Mouse (Mus musculus): ENCODE data around the gene Wiz.

Wiz gene

DNA sequence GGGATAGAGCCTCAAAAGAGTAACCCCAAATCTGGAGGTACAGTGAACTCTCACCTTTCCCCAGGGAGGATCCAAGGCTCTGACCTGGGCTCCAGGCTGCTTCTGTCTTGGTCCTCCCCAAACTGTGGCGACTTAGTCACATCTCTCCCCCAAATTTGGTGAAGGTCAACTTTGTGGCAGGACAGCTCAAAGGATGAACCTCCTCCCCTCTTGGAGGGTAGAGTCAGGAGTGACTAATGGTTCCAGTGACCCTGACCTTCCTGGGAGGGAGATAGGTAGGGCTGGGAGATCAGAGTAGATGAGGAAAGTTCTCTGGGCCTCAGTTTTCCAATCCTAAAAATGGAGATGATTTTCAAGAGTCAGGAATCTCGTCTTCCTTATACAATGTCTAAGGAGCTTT is 10.5 kb downstream of the Wiz start:
- no peak for DNase-seq (ENCODE audit: low spot score in 2 of 2)

DNA sequence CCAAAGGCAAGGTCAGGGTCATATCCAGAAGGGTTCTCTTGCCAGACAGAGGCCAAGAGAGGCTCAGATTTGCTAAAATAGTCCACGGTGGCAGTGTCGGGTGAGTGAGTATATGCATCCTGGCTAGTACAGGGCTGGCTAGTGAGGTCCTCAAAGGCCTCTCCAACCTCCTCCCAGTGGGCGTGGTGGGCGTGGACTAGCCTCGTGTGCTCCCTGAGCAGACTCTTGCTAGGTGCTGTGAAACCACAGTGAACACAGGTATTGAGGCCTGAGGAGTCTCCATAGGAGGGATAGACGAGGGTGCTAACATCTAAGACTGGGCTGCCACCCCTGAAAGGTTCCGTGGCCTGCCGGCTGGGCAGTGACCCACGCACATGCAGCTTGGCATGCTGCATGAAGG is 12.1 kb downstream of the Wiz start:
- DNase-seq (ENCODE audit: low spot score in 2 of 2) = peak; percentile 18 to 57

DNA sequence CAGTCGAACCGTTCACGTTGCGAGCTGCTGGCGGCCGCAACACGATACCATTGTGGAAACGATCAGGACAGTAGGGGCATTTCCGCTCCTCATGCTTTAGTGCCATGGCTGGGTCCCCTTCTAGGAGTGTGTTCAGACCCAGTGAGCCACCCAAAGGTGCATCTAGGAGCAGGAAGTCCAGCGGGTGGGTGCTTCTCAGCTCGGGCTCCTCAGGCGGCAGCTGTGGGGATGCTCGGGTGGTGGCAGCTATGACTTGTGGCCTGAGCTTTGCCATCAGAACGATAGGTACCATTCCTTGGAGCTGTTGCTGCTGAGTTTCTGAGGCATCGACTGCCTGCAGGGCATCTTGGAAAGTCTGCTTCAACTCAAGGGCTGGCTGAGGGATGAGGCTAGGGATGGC is 12.8 kb downstream of the Wiz start:
- peak; percentile 10 to 61 for DNase-seq (ENCODE audit: low spot score in 2 of 2)

DNA sequence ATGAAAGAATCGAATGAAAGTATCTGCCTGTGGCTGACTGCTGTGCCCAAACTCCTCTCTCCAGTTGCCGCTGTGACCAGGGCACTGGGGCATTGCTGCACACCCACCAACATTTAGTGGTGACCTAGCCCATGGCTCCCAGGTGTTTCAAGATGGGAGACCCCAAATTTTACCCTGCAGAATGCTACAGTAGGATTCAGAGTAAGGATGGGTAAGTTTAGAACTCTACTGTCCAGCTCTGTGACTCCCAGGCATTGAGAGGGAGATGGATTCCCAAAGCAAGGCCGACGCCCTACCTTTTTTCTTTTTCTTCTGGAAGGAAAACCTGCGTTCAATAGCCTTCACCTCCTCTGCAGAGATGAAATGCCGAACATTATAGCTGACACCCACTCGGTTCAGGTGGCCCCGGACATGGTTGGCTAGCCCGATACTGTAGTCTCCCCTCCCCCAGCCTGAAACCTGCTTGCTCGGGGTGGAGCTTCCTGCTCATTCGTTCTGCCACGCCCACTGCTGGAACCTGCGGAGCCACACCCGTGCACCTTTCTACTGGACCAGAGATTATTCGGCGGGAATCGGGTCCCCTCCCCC is 20.2 kb downstream of the Wiz start:
- peak in 1 of 2 experiments; percentile 9 for DNase-seq (ENCODE audit: low spot score in 2 of 2)

DNA sequence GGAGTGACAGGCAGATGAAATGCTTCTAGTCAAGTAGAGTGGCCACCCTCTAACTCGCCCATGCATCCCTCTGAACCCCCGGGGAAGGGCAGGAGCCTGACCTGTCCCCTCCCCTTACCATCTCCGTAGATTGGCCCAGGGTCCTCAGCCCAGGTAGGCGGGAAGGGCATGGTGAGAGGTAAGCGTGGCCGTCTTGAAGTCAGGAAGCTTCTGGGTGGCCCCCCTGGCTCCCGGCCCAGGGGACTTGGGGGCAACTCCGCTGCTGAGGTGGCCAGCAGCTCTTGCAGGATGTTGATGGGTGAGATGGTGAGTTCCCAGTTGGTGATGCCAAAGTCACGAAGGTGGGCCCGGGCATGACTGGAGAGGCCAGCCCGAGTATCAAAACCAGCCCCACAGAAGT is 21.5 kb downstream of the Wiz start:
- no peak for DNase-seq (ENCODE audit: low spot score in 2 of 2)

DNA sequence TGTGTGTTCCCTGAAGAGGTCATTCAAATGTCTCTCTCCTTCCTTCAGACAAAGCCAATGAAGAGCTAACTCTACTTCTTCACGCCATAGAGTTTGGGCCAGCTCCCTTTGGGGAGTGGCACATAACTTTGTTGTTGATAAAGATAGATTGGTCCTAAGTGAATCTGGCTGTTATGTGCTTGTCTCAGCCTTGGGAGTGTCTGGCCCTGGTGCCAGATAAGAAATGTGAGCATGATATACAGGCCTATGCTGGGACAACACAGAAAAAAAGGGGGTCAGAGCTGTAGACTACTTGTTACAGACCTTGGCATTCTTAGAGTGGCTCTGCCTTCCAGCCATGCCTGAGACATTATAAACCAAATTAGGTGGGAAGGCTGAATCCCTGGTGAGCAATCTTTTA is 23.9 kb downstream of the Wiz start:
- no peak for DNase-seq (ENCODE audit: low spot score in 2 of 2)

DNA sequence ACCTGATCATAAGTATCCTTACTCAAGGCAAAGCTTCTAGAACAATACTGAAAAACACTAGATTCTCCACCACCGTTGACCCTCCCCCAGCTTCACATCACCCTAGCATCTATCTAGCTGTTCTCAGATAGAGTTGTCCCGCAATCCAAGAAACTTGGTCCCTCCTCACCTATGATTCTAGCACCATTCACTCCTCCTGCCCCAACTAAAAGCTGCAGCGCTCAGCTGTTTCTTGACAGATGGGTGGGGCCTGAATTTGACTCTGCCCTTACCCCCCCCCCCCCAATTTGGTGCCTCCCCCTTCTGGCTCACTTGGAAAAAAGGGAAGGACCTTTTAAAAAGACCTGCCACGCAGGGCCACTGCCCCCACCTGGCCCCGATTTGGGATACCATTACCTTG is 24.4 kb downstream of the Wiz start:
- no peak for DNase-seq (ENCODE audit: low spot score in 2 of 2)

DNA sequence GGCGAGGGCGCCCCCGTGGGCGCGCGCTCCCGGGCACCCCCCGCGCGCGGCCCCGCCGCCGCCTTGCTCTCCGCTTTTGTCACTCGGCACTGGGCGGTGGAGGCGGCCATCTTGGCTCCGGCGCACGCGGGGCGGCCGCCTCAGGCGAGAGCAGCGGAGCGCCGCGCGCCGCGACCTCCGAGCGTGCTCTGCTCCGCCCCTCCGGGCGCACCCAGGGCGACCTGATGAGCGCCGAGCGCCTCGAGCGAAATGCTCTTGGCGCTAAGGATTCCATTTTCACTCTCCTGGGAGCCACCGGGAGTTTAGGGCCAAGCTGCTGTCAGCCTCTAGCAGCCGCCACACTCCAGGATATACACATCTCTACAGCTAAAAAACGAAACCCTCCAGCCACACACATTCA is 24.9 kb downstream of the Wiz start:
- DNase-seq (ENCODE audit: low spot score in 2 of 2) = peak; percentile 86 to 93

DNA sequence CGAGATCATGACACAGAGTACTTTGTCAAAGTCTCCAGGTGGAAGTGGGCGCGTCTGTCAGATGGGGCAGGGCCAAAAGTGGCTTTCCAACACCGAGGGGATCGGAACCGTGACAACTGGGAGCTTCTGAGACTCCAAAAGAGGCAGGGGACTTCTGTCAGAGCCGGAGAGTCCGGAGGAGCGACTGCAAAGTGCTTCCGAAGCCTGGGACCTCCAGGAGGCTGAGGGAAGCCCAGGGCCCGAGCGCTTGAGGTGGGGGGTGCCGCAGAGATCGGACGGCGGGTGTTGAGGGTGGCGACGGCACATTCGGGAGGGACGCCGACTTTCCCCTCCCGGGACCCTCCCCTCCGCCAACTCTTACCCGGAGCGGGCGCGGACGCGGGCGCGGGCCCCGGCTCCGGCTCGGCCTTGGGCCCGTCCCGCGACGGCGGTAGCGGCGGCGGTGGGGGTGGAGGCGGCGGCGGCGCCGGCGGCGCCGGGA is 25.4 kb downstream of the Wiz start:
- peak in 1 of 2 experiments; percentile 70 for DNase-seq (ENCODE audit: low spot score in 2 of 2)

DNA sequence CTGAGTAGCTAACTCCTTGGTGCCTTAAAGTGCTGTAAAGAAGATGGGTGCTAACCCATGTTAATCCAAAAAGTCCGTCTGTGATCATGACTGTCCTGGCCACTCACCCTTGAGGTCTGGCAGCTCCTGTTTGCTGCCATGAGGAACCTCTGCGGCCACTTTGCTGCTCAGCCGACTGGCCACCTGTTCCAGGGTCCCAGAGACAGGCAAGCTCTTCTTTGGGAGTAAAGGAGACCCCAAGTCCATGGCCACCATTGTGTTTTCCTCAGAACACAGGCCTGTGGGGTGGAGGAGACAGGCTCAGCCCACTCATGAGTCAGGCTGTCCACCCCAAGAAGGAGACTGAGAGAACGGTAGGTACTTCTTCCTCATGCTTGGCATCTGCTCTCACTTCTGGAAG is 26.6 kb downstream of the Wiz start:
- DNase-seq (ENCODE audit: low spot score in 2 of 2) = peak in 1 of 2 experiments; percentile 11

DNA sequence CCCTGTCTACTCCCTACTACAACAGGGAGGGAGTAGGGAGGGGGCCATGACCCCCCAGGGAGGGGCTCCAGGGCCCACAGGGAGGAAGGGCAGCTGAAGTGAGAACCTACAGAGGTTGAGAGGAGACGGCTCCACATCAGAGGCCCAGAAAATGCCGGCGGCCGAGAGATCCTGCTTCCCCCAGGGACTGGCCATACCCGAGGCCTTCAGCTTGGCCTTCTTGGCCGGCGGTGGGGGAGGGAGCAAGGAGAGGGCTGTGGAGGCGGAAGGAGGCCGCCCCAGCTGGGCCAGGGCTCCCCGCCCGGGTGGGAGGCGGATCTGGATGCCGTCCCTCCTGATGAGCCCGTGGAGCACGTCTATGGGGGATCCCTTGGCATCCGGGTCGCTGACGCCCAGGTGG is 29.3 kb downstream of the Wiz start:
- DNase-seq (ENCODE audit: low spot score in 2 of 2) = peak in 1 of 2 experiments; percentile 12

DNA sequence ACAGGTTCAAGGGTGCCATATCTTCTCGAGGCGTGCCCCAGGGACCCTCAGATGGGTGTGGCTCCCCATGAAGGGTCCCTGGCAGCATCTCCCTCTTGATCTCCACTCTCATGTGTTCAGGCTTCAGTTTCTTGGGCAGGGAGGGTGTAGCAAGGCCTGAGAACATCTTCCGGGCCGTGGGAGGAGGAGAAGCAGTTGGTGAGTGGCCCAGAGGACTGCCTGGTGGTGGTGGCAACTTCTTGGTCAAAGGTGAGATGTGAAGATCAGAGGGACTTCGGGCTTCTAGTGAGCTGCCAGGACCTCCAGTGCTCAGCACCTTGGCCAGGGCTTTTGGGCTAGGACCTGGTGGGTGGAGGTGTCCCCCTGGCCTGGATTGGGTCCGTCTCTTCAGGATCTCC is 30.3 kb downstream of the Wiz start:
- DNase-seq (ENCODE audit: low spot score in 2 of 2) = peak in 1 of 2 experiments; percentile 10

DNA sequence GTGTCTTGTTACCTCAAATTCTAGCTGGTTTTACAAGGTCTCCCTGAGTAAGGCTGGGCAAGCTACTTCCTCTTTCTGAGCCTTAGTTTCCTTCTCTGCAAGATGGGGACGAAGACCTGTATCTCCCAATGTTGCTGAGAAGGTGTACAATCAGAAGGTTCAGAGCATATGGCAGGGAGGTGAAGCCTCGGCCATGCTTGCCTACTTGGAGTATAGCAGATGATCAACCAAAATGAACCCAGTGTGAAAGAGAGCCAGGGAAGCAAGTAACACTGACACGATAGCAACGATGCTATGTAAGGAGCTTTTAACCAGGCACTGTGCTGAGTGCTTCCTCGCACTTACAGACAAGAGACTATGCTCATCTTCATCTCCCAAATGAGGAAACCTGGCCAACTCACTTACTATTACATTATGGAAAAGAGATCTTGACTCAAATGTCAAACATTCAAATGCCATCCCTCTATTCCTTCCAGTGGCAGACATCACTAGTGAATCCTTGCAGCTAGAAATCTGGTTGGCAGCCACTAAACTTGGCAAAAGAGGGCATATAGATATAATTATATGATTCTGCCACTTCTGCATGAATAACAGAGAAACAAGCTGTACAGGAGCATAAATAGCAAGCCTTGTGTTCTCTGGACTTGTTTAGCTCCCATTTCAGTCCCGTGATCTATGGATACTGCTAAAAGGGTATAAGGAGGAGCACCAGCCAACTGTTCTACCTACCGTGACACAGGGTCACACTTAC is 30.9 kb downstream of the Wiz start:
- DNase-seq (ENCODE audit: low spot score in 2 of 2) = no peak

DNA sequence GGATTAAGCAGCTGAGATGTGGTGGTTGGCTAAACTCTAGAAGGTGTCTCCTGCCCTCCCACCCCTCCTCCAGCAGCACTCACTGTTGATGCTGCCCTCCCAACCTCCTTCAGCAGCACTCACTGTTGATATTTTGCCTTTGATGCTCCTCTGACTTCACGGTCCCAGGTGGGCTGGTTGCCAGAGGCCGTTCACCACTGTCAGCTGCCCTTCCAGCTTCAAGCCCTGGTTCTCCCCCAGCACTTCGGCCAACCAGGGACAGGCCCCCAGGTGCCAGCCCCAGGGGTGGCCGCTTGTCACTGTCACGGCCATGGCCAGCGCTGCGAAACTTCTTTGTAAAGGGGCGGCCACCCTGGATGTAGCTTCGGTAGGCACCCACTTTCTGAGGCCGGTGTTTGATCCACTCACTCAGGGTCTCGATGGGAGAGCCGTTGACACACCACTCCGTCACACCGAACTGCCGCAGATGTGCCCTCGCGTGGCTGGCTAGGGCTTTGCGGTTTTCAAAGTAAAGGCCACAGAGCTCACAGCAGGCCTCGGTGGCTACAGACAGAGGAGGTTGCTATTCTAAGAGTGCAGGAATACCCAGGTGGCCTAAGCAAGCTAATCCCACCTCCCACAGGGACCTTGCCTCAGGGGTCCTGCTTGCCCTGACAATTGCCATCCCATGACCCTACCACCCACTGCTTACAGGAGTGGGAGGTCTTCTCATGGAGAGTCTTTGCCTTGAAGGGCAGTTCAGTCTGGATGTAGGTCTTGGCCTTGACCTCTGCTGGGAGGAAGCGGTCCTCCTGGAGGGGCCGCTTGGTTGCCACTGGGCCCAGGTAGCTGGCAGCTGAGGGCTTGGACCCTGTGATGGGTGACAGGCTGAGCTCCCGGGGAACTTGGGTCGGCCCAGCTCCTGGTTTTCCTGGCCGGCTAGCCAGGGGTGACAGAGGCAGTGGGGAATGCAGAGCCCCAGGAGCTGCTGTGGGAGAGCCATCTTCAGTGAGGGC is 32.2 kb downstream of the Wiz start:
- peak in 1 of 2 experiments; percentile 10 for DNase-seq (ENCODE audit: low spot score in 2 of 2)

DNA sequence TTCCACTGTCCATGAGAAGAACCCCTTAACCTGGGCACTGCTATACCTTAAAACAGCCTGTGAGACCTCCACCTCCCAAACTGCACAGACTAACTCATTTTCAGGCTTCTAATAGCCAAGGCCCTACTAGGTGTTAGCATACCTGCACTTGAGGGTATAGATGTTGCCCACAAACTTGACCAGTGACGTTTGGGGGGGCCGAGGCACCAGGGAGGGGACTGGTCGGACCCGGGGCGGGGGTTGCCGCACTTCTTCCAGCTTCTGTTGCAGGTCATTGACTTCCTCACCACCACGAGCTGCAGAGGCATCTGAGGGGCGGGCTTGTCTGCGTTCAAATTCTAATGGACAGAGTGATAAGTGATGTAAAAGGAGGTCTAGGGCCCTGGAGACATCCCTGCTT is 33.0 kb downstream of the Wiz start:
- DNase-seq (ENCODE audit: low spot score in 2 of 2) = no peak

DNA sequence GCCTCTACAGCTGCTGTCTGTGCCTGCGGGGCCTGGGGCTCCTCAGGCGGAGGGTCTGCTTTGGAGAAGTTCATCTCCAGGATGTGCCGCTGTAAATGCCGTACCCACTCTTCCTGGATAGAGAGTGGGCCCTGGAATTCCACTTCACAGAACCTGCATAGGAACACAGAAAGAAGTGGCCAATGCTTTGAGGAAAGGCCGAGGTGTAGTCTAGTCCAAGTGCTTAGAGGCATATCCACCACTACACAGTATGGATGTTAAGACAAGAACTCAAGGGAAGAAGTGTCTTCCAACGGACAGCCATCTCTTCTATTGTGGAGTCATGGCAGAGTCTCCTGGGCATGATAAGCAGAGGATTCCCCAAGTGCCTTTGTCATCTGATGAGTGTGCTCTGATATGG is 34.2 kb downstream of the Wiz start:
- no peak for DNase-seq (ENCODE audit: low spot score in 2 of 2)

DNA sequence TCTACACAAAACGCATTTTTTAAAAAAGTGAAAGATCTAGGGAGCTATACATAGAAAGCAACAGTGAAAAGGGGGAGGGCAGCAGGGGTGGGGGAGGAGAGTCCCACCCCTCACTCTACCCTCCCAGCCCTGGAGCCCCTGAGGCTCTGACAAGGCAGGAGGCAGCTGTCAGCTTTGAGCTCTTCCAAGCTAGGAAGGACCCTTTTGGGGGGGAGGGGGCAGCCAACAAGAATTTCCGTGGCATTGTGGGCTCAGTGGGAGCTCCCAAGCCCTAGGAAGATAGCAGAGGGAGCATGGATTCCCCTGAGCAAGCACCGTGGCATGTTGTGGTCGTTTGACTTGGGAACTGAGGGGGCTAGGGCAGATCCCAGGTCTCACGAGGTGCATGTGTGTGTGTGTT is 35.0 kb downstream of the Wiz start:
- no peak for DNase-seq (ENCODE audit: low spot score in 2 of 2)

DNA sequence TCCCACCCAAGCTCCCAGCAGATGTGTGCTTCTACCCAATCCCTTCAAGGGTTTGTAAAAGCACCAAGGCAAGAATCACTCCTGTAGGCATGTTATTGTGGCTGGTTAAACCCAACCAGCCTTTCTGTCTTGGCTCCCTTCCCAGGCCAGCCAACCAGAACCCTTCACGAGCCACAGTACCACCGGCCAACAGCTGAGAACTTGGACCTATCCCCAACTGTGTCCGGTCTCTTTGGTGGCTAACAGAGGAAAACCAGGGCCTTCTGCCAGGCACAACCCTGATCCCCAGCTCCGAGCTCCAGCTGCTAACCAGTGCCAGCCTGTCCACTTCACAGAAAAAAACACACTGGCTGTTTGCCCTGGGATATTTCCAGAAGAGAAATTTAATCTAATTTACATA is 35.5 kb downstream of the Wiz start:
- no peak for DNase-seq (ENCODE audit: low spot score in 2 of 2)

DNA sequence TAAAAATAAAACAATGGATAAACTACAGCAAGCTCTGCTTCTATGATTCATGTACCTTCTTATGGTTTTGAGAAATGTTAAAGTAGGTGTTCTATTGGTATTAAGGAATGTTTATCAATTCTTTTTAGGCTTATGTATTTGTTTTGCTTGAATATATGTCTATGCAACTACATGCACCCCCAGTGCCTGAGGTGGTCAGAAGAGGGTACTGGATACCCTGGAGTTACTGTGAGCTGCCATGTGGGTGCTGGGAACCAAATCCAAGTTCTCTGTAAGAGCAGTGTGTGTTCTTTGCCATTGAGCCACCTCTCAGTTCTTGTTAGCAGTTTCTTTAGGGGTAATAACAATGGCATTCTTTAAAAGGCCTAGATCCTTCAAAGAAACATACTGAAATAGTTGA is 37.5 kb downstream of the Wiz start:
- no peak for DNase-seq (ENCODE audit: low spot score in 2 of 2)

DNA sequence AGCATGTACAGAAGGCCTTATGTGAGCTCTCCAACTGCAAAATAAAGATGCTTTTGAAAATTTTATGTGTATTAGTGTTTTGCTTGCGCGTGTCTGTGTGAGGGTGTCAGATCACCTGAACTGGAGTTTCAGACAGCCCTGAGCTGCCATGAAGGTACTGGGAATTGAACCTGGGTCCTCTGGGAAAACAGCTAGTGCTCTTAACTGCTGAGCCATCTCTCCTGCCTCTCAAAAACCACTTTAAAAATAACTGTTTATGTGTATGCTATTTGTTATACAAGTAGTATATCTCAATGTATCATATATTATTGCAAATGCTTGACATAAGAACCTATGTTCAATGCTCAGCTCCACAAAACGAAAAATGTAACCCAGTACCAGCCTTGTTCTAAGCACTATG is 38.0 kb downstream of the Wiz start:
- DNase-seq (ENCODE audit: low spot score in 2 of 2) = no peak

DNA sequence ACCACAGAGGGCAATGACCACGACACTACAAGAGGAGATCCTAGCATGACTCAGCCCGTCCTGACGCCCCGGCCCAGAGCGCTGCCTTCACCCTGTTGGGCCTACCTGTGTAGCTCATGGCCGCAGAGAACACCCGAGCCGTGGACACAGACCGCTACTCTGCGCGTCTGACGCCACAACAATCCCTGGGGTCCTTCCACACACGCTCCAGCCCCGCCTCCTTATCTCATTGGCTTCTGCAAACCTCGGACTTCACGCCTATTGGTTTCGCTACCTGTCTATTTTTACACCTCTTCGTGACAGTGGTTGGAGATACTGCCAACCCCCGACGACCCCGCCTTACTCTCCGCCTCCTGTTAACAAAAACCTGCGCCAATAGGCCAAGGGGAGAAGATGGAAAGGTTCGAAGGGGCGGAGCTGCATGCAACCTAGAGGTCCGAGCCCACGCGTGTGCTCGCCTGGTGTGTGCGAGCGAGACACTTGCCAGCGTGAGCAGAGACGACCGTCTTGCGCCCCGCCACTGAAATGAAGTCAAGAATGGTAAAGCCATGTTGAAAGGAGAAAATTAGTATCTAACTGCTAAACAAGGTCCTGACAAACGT is 38.8 kb downstream of the Wiz start, which contains the start of gene Akap8l:
TSS of gene Akap8l (minus strand) at position 226 of the 602 bp plus-strand sequence.
- DNase-seq (ENCODE audit: low spot score in 2 of 2) = peak; percentile 94

DNA sequence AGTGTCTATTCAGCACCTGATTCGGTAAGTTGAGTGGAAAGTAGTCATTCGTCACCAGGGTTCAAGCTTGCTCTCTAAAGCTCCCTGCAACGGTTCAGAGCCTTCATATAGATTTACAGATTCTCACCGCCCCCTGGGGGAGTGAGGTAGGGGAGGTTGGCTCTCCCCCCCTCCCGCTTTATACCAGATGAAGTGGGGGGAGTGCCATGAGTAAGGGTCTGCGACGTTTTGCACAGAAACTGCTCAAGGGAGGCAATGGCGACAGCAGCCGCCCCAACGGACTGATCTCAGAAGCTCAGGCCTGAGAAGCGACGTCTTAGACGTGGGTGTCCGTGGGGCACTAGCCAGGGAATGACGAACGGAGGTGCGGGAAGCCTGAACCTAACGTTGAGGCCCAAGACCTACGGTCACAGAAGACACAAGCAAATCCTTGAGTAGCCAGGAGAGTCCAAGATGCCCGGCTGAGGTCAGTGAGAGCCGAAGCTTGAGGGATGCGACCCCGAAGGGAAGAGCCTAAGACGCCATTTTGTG is 39.3 kb downstream of the Wiz start:
- DNase-seq (ENCODE audit: low spot score in 2 of 2) = no peak

All from spleen, postnatal 4 days (tissue).